Mouse (Mus musculus) thymus, postnatal 14 days (tissue): ENCODE results near the gene Gadl1.
"Not testable (repeated sequence)": the region's sequence is repeated elsewhere in the genome, so short reads cannot be mapped to it uniquely, and the experiment has no call there.

Experiments
- DNase-seq: peaks from one replicate; pipeline ENCODE4 v3.0.0; 2021

Gene Gadl1

DNA sequence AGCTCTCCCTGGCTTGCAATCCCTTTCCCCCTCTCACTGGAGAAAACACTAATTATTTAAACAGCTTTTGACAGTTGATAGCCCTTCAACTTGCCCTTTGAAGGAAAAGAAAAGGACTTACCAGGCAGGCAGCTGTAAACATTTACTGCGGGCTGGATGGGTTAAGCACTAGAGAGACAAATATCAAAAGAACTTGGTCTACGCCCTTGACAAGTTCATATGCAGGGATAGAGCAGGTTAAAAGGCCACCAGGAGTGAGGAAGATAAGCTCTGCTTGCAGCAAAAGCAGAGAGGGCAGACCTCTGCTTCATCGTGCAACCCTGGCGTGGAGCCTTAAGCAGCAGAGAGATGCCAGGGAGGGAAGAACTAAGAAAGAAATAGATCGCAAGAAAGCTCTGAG is 123.5 kb downstream of the Gadl1 start:
- DNase-seq = no peak

DNA sequence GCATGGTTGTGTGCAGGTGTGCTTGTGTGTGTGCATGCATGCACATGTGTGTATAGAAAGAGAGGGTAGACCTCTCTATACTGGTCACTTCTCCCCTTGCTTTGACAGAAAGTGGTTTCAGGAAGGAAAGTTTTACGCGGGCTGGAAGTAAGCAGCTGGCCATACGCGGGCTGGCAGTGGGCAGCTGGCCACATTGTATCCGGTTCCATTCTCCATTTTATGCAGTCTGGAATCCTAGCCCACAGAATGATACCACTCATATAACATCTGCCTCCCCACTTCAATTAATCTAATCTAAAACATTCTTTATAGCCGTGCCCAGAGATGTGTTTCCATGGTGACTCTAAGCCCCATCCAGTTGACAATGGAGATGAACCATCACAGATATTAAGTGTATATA is 129.0 kb downstream of the Gadl1 start:
- DNase-seq = no peak

DNA sequence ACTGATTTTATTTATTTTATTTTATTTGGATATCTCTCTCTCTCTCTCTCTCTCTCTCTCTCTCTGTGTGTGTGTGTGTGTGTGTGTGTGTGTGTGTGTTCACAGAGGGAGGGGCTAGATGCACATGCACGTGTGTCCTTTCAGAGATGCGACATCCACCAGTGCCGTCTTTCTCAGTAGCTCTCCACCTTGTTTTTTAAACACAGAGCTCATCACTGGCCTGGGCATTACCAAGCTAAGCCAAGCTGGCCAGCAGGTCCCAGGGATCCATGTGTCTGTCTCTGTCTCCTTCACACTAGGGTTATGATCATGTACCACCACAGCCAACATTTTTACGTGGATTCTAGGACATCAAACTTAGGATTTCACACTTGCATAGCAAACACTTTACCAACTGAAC is 130.7 kb downstream of the Gadl1 start:
- DNase-seq = no peak

DNA sequence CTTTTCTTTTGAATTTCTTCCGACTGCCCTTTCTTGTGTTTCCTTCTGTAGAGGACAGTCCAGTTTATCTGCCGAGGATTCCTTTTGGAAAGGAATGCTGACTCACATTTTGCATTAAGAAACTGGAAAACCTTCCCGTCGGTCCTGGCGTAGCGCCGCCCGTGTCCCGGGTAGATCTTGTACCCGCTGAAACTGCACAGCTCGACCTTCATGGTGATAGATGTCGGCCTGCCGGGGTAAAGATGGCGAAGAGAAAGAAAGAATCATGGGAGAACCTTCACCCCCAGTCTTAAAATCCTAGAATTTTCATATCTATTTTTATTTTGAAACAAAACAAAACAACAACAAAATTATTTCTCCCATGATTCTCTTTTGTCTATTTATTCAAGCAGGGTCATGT is 131.6 kb downstream of the Gadl1 start:
- DNase-seq = not testable (repeated sequence)

DNA sequence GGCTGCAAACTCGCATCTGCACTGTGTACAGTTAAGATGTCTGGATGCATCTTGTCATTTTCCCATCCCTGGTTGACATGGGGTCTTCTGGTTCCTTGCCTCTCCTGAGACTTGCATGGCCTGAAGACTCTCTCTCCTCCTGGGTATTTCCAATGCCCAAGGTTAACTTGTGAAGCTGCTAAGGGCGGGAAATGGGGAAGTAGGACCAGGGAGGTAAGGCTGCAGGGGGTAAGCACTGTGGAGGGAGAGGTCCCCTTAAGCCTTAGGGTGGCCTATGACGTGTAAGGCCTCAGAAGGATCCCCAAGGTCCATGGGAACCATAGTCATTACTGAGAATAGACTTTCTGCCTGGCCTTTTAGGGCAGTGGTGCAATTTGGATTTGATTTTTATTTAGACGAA is 132.1 kb downstream of the Gadl1 start:
- no peak for DNase-seq

DNA sequence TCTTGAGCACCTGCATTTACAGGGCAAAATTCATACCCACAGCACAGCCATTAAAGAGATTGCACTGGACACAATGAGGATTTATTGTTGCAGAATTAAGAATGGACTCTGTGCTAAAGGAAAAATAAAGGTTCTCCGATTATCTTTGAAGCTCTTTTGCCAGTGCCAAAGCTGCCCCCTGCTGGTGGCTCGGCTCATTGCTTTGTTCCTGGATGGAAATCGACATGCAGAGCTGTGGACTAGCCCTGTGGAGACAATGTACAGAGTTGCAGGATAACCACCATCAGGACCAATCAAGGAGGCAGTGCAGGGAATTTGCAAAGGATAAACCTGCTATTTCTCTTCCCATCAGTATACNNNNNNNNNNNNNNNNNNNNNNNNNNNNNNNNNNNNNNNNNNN is 132.5 kb downstream of the Gadl1 start:
- peak; percentile 80 for DNase-seq

DNA sequence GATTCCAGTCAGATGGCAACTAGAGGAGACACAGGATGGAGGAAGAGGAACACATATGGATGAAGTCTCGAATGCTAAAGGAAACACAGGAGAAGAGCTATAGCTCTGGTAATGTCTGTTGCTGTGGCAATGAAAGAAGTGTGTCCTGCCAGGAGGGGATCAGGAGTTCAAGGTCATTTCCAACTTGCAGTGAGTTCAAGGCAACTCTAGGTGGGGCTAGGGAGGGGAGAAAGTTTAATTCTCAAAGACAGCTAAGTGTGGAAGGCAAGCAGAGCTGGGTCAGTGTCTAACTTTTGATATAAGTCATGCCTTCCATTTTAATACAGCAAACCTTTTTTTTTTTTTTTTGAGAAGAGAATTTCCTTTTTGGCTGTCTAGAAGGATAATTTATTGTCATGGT is 140.7 kb downstream of the Gadl1 start:
- DNase-seq = no peak

DNA sequence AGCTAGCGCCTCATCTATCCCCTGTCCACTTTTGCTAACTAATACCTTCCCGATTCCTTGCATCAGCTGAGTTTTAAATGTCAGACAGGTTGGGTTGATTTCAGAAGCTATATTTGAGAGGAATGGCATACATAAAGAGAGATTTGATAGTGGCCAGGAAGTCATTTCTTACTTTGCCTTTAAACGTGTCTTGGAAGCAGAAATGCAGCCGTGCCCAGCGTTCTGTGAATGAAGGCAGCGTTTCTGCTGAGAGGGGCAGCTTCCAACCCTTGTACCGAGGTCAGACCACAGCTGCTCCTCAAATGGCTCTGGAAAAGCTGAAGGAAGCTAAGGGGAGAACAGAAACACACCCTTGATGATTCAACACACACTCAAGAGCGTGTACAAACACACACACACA is 144.7 kb downstream of the Gadl1 start:
- no peak for DNase-seq

DNA sequence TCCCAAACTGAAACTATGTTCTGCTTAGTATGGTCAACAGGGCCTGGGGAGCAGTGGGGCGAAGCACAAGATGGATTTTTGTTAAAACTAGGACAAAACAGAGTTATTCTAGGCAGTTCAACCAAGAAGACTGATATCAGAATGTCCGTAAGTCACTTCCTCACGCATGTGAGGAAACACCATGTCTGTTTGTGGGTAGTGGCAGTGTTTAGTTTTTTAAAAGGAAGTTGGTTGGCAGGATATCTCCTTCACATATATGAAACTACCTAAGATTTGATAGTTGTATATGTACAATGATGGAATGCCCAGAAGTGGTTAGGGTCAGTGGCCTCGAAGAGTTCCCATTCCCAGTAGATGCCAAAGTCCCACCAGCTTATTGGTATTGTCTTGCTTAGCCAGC is 149.2 kb downstream of the Gadl1 start:
- DNase-seq = no peak

DNA sequence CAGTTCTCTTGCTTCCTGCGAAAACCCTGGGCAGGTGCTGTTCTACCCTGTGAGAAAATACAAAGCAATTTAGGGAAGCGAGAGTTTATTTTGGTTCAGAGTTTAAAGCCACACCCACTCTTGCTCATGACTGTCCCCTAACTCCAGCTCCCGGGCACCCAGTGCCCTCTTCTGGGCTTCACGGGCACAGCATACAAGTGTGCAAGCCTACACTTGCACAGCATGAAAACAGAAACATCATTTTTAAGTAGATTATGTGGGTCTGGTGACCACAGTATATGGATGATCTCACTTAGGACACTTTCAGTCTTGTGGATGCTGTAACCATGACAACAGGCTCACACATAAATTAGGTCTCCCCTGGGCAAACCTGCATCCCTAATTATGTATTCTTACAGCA is 149.9 kb downstream of the Gadl1 start:
- peak; percentile 46 for DNase-seq

DNA sequence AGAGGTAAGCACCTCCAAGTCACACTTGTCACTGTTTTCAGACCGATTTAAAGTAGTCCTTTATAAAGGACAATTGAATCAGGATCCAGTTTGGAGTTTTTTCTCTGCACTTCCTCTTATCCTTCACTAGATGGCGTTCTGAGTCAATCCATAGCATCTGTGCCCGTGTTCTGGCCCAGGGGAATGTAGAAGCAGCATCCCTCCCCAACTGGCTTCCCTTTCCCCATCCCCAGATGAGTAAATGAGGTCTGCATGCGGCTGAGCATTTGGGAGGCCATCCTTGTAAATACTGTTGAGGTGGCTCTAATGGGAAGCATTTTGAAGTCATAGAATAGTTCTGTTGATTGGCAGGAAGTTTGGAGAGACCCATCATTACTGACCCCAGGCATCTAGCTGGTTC is 151.4 kb downstream of the Gadl1 start:
- DNase-seq = no peak

DNA sequence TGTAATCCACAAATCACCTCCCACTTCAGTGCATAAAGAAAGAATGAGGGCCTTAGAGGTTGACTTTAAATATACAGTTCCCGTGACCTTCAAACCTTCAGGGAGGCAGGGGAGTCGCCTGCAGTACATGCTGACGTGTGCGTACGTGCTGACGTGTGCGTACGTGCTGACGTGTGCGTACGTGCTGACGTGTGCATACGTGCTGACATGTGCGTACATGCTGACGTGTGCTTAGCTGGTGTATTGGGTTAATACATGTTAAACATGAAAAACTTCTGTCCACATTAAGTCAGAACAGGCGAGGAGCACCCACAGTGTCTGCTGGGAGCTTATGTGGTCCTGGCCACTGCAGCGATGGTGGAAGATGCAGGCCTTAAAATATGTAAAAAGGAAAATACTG is 155.5 kb downstream of the Gadl1 start:
- no peak for DNase-seq

DNA sequence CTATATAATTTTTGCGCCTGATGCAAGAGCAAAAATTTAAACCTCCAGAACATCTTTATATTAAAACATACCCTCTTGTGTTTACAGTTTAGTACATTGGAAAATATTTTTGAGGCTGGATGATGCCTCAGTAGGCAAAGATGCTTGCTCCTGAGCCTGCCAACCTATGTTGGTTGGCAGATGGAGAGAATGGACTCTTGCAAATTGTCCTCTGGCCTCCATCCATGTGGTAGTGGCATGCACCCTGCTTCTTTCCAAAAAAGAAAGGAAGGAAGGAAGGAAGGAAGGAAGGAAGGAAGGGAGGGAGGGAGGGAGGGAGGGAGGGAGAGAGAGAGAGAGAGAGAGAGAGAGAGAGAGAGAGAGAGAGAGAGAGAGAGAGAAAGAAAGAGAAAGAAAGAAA is 162.3 kb downstream of the Gadl1 start:
- not testable (repeated sequence) for DNase-seq

DNA sequence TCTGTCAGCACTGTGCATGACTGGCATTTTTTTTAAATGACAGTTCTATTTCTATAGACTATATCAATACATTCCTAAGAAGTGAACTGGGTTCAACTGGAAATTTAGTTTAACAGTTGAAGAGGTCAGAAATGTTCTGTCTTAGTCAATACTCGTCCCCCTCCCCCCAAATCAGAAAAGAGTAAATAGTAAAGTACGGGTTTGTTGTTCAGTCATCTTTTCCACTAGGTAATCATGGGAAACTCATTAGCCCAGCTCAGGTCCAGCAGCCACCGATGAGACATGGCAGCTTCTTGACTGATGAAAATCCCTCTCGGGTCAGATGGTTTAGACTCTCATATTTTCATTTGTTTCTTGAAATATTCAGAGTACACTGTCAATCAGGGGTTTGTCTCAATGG is 166.9 kb downstream of the Gadl1 start:
- DNase-seq = no peak

DNA sequence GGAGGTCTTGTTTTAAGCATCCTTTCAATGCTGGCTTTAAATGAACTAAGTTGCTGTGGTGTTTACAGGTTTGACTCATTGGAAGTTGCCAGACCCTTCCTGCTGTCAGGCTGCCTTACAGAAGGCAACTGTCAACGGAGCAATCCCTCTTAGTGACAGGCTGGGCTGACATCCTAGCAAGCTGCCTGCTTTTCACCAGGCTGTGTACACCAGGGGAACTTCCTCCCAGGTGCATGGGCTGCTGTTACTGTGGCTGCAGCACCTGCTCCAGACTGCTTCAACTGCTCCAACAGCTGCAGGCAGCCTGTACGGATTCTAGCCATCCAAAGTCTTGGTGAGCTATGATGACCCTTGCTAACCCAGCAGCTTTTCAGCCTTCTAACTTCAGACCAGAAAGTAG is 167.7 kb downstream of the Gadl1 start:
- peak; percentile 86 for DNase-seq

DNA sequence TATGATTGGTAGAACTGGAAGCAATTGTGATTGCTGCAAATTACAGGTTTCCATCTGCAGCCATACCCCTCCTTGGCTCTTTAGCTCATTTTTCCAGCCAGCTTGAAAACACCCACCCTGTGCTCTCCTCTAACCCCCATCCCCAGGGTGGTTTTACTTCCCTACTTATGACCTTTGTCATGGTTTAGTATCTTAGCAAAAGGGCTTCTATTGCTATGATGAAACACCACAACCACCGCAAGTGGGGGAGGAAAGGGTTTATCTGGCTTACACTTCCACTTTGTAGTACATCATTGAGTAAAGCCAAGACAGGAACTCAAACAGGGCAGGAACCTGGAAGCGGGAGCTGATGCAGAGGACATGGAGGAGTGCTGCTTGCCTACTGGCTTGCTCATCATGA is 168.2 kb downstream of the Gadl1 start:
- peak; percentile 48 for DNase-seq

DNA sequence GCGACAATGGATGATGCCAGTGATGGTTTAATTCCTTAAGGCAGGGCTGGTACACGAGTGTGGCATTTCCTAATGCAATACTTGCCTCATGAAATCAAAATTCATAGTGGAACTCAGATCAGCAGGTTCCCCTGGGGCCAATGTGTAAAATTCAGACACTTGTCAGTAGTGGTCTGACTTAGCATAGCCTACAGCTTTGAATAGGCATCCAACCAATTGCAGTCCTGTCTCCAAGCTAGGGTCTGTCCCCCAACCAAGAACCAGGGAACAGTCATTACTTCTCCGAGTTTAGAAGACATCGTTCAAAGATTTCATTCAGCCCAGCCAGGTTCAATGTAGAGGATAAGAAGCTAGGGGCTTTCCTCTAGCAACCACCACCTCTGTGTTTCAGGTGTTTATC is 172.5 kb downstream of the Gadl1 start:
- no peak for DNase-seq

DNA sequence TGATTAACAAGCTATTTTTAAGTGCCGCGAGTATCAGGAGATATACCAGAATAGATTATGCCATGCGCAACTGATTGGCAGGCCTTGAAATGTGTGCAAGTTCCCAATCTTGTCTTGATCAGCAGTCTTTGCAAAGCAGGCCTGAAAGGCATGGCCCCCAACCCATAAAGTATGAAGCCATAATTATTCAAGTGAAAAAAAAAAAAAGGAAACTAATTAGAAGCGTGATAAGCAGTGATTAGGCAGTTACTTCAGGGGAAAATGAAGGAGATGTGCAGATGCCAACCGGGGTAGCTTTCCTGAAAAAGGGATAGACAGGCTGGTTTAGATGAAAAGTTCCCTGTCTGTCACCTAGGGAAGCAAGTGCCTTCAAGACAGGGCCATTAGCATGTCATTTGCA is 174.0 kb downstream of the Gadl1 start:
- no peak for DNase-seq

DNA sequence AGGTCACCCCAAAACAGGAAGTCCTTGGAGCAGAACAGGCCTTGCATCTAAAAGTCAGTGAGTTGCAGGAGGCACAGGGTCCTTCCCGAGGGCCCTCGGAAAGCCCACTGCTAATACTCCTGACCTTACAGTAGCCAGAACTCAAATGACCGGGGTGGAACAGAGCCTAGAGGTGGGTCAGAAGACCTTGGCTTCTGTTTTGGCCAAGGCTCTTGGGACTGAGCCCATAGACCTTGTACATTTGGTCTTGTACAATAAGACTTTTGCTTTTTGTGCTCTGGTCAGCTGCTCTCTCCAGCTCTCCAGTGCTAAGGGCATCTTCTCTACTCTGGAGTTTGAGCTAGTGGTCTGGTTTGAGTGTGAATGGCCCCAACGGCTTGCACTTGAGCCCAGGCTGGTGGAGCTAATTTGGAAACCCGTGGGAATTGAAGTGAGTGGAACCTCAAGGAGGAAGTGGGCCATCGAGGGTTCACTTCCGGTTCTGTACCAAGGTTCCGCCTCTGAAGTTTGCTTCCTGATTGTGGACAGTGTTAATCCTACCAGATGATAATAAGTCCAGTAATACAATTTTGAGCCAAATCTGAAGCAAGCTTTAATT is 174.6 kb downstream of the Gadl1 start:
- no peak for DNase-seq

DNA sequence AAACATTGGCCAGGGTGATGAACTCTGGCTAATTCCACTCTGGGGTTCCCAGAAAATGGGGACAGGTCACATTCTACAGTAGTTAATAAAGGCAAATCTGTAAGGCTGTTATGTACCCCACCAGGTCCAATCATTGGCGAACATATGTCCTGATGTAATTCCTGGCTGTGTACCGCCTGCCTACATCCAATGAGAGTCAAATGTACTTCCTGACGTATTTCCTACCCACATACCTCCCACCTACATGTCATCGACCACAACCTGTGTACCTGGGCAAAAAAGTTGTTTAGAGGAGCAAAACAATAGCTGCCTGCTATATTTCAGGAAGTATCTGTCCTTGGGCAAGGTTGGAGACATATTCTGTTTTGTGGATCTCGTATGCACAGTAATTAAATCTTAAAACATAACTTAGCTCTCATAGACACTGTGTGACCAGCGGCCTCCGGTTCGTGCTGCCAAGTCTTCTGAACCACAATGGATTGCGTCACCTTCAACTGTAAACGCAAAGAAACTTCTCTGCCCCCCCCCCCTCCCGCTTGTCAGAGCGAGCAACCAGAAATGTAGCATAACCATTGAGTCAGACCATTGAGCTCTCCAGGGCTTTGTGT is 175.2 kb downstream of the Gadl1 start:
- DNase-seq = no peak

DNA sequence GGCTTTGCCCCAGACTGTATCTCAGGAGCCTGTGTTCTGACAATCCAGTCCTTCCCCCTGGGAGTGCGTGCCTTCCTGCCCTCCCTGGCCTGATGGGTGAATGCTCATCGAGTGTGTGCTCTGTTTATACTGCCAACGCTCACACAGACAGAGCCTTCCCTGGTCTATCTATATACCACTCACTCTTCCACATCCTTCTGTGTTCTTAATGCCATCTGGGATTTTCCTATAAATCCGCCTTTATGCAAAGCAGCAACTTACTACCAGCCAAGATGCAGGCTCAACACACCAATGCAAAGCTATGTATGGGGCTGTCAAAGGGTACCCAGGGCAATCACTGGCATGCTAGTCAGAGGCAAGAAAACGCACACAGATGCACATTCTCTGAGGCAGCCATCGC is 176.7 kb downstream of the Gadl1 start:
- DNase-seq = no peak

DNA sequence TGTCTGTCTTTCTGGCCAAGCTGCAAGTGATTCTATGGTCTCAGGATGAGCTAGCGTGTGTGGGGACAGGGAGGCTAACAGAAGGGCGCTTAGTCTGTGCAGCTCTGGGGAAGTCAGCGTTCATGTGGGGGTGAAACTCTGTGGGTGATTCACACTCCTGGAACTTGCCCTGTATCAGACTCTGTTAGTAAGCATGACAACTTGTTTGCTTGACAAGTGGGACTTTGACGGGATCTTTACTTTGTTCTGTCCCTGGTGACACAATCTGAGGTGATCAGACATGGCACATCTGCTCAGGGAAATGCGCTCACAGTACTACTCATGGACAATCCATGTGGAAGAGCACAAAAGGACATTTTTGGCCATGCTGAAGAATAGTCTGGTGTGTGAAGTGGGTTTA is 178.0 kb downstream of the Gadl1 start:
- no peak for DNase-seq

DNA sequence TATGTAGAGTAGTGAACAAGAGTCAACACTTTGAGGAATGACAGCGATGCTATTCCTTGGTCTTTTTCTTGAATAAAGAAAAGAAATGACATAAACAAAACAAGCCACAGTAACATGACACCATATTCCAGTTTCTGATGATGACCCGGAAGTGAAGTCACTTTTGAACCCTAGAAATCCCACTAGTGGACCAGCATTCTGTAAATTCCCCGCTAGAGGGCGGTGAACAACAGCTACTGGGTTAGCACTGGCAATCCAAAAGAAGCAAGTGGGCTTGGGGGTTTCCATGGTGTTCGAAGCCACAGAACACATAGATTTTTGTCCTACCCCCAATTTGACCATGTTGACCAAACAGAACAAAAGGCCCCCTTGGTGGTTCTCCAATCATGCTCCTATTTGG is 178.6 kb downstream of the Gadl1 start:
- peak; percentile 83 for DNase-seq

DNA sequence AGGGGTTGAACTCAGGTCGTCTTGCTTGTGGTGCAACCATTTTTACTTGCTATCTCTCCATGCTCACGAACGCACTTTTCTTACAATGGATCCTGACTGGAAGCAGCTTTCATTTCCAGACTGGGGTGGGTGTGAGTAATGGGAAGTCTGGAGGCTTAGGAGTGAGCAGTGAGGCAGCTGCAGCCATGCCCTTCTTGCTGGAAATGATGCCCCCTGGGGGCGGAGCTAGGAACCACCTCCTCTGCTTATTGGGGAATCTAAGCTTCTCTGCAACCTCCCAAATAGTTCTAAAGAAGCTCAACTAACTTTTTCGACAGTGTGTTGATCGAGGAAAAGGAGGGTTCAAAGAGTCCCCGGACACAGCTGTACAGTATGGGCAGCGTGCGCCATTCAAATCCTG is 179.7 kb downstream of the Gadl1 start:
- DNase-seq = peak; percentile 76

DNA sequence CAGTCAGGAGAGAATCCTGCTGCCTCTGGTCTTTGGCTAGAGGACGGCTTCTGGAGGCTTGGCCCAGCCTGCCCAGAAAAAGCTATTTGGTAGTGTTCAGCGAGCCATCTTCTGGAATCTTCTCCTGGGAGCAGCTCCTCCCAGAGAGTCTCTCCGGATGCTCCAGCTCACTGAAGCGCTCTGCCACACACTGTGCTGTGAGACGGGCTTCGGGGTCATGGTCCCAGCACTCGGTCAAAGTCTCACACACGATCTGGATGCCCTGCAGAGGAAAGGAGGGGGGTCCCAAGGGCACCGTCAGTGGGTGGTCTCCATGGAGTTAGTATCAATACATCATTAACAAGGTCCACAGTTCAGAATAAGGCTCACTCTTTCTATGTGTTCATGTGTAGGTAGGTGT is 181.0 kb downstream of the Gadl1 start:
- no peak for DNase-seq
